Mouse (Mus musculus) kidney, adult 8-10 months (tissue): ENCODE measurements around the gene 4931428L18Rik.

Experiments
- DNase-seq, 2 experiments: peaks; one replicate each; pipeline ENCODE4 v3.0.0; 2022

The 4931428L18Rik gene

DNA sequence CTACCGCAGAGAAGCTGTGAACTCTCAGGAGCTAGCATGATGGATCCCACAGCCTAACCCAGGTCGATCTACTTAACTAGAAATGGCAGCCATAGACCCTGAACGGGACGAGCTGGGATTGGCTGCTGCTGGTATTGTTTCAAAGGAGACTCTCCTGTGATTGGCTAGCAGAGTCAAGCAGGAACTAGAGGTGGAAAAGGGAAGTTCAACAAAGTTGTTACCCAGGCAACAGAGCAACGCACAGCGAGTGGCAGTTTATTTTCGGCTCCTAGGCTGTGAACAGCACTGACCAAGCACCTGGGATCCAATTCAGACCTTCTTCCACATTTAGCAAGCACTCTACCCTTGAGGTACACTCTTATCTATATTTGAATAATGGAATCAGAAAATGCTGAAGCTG, at the start of gene 4931428L18Rik, which contains the start of gene Pih1d3:
Gene 4931428L18Rik (minus strand): TSS at position 121 of the 400 bp plus-strand sequence.
Gene Pih1d3 (plus strand): TSS at position 275 of the 400 bp plus-strand sequence.
- DNase-seq = no peak

GRCm38 (mm10) chr1:31260218-31260923, 37.9 kb upstream of the 4931428L18Rik start:
- DNase-seq = no peak

DNA sequence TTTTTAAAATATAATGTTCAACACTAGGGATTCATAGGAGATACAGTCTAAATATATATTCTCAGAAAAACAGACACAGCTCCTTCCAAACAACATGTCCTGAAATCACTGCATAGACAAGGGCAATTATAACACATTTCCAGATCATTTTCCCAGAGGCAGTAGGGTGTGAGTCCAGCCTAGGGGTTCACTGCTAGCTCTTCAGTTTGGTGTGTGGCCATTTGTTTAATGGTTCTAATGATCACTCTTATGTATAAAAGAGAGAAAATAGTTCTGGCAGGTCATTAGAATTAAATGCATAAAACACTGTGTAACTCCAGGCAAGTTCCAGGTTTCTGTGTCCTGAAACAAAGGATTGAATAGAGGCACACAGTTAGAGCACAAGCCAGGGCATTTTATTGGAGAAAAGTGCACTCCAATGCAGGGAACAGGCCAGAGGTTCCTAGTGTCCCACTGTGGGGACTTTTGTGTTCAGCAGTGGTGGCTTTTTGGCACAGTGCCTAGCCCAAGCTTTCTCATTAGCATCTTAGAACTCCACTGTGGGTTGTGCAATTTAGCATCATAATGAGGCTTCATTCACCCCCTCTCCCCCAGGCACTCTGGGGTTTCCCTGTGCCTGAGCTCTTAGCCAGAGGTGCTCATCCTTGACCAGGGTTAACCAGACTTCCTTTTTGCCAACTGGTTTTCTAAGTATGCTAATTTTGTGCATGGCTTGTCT, 11.0 kb upstream of the 4931428L18Rik start:
- DNase-seq = peak; percentile 5 to 13

DNA sequence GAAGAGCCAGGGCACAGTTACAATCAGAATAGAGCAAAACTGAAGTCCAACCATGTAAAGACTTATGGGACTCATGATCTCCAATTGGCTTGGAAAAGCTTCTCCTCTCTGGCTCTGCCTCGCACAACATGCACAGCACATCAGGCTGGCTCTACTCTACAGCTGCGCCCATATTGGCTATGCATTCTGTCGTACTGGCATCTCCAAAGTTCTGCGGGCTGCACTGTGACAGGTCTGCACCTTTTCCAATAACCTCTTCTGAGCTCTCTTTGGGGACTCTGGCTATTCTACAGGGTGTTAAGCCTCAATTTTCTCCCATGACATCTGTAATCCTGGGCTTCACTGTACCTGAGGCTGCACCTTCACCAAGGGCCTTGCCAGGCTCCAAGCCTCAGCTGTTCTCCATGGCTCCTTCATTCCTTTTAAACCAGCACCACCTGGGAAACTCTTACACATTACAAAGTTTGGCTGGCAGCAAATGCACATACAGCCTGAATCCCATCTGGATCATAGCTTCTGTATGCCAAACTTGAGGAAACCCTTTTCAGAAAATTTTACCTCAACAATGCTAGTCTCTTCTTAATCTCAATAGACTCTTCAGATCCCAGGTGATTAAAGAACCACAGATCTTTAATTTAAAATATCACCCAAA, 1.8 kb downstream of the 4931428L18Rik start:
- no peak for DNase-seq

DNA sequence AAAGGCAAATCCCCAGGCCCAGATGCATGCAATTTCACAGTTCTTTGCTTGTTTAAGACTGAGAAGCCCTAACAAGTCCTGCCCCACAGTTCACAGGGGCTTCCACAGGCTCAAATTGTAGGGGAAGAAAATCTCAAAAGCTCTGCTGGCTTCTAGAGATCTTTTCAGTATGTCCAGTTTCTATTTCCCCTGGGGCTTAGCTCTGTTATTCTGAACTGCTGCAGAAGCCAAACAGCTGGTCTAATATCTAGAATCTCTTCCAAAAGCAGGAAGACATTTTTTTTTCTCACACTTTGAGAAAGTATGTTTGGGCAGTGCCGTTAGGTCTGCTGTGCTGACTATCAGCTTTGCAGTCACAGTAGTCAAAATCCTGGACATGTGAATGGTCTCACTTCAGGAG, 7.7 kb downstream of the 4931428L18Rik start:
- no peak for DNase-seq

GRCm38 (mm10) chr1:31210144-31210543, 12.3 kb downstream of the 4931428L18Rik start:
- DNase-seq = peak; percentile 12 to 35

DNA sequence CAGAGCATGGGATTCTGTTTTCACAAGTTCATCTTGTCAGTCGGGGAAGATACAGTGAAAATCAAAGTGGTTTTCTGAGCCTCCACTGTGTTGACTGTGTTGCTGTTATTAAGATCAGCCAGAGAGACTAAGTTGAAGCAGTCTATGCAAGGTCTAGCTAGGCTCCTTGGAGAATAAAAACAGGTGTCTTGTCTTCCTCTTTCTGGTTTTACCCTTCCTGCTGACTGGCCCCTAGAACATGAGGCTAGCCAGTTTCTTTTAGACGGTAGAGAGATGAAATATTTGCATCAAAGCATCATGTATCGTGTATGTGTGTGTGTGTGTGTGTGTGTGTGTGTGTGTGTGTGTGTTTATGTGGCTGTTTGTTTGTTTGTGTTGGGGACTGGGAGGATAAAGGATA, 16.7 kb downstream of the 4931428L18Rik start:
- no peak for DNase-seq

DNA sequence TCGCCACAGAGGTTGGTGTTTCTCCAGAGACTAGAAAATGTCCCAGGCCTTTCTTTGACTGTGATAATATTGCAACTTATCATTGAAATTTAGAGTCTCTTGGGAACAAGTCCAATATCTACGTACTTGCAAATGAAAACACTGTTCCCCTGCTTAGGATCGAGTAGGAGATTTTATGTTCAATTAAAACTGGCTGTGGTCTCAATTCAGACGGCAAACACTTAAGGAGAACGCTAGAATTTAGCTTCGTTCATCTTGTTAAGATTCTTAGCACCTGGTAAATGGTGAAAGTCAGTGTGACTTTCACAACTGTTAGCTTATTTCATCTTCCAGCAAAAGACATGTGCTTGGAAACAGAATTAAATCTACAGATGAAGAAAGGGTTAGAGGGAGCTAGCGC, 17.1 kb downstream of the 4931428L18Rik start:
- DNase-seq = no peak

GRCm38 (mm10) chr1:31203771-31204170, 18.7 kb downstream of the 4931428L18Rik start:
- no peak for DNase-seq

- no peak for DNase-seq
Observed at GRCm38 (mm10) chr1:31196959-31197358, 25.5 kb downstream of the 4931428L18Rik start.

- no peak for DNase-seq
Observed at GRCm38 (mm10) chr1:31195633-31196032, 26.9 kb downstream of the 4931428L18Rik start.

DNA sequence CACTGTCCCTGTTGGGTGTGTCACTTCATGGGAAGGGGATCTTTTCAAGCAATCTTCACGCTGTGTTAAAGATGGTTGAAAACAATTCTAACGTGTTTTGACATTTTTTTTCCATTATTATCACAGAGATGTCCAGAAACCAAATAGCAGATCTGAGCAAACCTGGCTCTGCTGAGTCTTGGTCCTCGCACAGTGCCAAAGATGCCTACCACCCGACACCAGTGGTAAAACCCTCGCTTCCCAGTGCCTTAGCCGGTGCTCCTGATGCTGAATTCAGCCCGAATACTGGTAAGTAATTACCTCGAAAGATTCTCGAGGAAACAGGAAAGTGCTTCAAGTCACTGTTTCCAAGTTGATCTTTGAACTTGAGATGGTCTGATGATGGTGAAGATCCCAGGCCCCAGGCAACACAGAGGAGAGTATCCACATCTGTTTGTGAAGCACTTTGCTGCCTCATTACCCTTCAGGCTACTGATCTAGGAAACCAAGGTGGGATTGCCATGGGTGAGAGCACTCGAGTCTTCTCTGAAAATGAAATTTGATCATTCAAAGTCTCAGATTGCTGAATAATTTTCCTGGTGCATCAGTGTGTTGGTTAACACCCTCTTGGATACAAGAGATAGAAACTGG, 32.1 kb downstream of the 4931428L18Rik start:
- DNase-seq = no peak

GRCm38 (mm10) chr1:31178264-31178663, 44.2 kb downstream of the 4931428L18Rik start:
- DNase-seq = no peak

GRCm38 (mm10) chr1:31176101-31176500, 46.4 kb downstream of the 4931428L18Rik start, which contains the start of gene Lgsn:
Lgsn (plus strand) TSS chr1:31176401.
- no peak for DNase-seq

DNA sequence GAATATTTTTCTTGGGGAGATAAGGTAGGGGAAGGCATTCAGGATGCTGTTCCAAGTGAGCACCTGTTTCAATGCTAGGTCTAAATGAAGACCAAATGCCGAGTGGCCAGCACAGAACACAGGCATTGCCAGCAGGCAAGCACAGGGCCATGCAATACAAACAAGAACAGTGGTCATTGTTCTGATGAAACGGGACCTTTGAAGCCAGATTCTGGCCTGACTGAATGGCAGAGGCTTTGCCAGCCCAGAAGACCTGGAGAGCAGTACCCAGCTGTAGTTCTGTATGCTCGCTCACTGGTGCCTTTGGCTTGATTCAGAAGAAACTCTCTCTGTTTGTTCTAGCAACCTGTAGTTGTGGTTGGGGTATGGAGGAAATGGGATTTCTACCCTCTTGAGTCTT, 47.1 kb downstream of the 4931428L18Rik start:
- DNase-seq = no peak

GRCm38 (mm10) chr1:31165326-31166121, 57.0 kb downstream of the 4931428L18Rik start:
- no peak for DNase-seq

DNA sequence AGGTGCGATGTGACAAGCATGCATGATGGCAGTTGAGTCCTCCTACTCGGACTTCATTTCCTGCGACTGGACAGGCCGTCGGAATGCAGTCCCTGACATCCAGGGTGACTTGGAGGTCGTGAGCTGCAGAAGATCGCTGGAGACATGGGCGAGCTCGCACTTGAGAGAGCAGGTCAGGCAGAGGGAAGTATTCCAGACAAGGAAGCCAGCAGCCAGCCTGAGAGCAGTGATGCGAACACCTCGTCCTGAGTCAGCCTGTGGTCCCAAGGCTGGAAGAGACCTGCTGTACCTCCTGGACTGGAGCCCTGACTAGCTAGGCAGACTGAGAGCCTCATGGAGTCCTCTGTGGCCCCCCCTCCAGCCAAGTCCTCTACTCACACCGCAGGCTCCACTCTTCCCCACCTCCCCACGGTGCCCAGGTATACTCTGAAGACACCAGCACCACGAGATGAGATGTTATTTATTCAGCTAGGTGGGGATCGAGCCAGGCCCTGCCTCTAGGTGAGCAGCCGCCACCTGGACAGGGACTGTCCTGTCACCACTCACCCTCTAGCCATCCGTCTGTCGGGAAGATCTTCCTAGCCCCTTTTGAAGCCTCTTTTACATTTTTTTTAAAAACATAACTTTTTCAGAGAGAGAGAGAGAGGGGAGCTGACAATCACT, 57.8 kb downstream of the 4931428L18Rik start:
- no peak for DNase-seq

DNA sequence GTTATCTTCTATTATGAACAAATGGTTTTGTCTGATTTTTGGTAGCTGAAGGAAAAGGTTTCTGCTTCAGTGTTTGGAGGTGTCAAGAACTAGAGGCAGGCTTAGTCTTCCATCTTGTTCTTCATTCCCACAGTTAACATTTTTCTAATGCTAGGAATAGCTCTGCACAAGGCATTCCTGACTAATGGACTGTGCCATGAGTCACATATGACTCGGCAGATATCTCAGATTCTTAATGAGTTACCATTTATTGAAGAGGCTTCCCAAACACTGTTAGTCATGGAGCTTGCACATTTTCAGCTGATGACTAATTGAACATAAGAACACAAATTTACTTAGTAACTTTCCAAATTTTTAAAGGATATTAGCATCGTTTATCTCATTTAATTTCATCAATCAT, 65.6 kb downstream of the 4931428L18Rik start:
- peak in 1 of 2 experiments; percentile 15 for DNase-seq

GRCm38 (mm10) chr1:31156185-31156584, 66.3 kb downstream of the 4931428L18Rik start:
- no peak for DNase-seq

DNA sequence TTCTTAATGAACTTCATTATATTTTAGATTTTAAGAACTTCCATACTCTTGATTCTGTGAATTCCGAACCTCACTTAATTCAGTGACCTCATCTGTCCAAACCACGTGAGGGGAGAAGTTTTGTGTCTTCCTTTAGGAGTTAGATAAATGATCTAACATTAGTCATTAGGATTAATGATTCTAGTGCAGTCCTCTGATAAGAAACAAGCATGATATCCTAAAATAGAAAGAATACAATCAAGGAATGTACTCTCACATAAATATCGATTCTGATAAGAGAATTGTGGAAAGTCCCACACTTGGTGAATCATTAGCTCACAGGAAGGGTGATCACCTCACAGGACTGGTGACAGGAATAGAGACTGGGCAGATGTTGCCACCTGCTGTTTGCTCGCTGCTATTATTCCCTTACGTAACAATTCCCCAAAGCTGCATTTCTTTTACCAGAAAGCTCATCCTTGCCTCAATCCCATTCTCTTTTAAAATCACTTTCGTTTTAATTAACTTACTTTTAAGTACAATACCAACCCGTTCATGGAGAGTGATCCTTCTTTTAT, 68.6 kb downstream of the 4931428L18Rik start:
- DNase-seq = peak; percentile 70 to 78

DNA sequence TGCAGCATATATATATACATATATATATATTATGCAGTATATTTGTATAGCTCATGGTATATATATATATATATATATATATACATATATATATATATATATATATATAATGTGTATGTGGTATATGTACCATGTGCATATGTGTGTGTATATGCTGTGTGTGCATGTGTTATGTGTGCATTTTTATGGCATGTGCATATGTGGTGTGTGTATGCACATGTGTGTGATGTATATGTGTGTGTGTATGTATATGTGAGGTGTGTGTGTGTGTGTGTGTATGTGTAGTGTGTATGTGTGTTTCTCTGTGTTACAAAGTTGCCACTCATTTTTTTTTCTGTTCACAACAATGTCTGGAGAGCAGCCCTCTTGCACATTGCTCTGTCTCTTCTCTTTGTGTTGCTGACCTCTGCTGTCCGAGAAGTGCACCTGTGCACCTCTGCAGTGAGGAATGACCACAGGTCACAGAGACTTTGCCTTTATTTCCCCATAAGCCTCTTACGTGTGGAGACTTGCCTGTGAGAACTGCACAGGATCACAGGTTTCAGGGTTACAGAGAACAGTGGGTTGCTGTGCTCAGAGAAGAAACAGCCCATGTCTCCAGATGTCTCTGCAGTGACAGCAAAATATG, 69.6 kb downstream of the 4931428L18Rik start:
- DNase-seq = peak in 1 of 2 experiments; percentile 12
